Mouse (Mus musculus) splenic B cell, adult 2 months (primary cell): ENCODE results near the gene Rab21.

ENCODE experiments used
- DNase-seq: peaks from one replicate; pipeline ENCODE4 v3.0.0-alpha.2; 2011; ENCODE audit warnings: low read depth, low spot score
- H3K27me3 ChIP-seq: 2 replicates; pipeline ENCODE4 v1.6.1; 2012; ENCODE audit warnings: mild to moderate bottlenecking, low read length, moderate library complexity, mixed read lengths; ENCODE audit not compliant: control insufficient read depth, poor library complexity, insufficient read depth, severe bottlenecking
- H3K36me3 ChIP-seq: 2 replicates; pipeline ENCODE4 v1.6.1; 2012; ENCODE audit warnings: mild to moderate bottlenecking, low read length, moderate library complexity, mixed read lengths; ENCODE audit not compliant: control insufficient read depth, poor library complexity, insufficient read depth, severe bottlenecking

Gene Rab21

DNA sequence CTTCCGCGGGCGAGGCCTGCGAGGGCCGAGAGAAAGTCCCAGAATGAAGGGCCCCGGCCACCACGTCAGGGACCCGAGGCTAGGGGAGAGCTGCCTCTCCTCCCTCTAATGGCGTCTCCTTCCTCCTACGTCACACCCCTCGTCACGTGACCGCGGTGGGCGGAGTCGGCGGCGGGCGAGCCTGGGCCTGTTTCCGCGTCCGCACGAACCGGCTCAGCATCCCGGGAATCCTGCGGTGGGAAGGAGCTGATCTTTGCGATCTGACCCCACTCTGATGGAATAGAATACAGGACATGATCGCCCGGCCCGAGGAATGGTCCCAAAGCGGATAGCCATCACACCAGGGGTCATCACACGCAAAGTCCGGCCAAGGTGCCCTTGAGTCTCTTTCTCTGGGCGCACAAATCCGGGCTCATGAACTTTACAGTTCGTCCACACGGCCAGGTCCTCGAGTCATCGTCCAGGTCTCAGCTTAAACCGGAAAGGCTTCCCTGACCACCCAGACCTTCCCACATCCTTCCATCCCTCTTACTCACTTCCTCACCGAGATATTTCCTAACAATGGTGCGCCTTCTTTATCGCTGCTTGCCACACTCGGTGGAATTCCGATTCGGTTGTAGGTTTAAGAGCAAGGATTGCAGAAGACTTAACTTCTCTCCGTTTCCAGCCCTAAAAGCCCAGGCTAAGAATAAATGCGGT, at the start of gene Rab21:
TSS of gene Rab21 (minus strand) at position 122 of the 699 bp plus-strand sequence.
- Histone ChIP-seq H3K27me3 (no peaks in the 10 kb centered on the region), H3K36me3 (no peaks in the 10 kb centered on the region; the same call in 1 of the 2 replicates)
- DNase-seq = peak; percentile 94

DNA sequence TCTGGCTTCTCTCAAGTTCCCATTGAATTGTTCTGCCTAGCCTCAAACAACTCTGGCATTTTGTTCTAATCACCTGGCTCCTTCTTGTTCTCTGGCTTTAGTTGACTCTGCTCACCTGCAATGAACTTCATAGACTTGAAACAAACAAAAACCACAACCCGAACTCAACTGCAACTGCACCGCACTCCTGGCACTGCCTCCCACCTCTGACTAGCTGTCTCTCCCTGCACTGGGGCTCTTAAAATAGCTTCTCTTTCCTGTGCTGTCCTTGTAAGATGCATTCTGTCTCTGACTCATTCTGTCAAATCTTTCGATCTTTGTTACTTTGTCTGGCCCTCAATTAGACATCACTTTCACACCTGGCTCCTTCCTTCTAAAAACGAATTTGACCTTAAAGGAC, 47.8 kb upstream of the Rab21 start:
- H3K27me3 ChIP-seq = no peaks in the 10 kb centered on the region
- DNase-seq = peak; percentile 11

DNA sequence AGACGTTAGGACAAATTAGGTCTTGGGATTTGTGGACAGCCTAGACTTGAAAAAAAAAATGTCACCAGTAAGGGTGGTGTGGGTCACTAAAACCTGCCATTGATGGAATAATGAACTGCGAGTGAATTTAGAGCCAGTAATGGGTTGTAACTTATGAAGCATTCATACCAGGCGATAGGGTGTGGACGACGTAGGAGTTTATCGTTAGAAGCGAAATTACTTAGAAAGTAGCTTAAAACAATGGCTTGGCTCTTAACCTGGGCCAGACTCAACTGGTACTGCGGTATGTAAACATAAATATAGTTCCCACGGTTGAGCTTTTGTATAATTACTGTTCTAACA, 47.2 kb upstream of the Rab21 start:
- DNase-seq = no peak

More for the DNA sequence above, 47.8 kb upstream of the Rab21 start:
- H3K36me3 ChIP-seq = no peaks in the 10 kb centered on the region

DNA sequence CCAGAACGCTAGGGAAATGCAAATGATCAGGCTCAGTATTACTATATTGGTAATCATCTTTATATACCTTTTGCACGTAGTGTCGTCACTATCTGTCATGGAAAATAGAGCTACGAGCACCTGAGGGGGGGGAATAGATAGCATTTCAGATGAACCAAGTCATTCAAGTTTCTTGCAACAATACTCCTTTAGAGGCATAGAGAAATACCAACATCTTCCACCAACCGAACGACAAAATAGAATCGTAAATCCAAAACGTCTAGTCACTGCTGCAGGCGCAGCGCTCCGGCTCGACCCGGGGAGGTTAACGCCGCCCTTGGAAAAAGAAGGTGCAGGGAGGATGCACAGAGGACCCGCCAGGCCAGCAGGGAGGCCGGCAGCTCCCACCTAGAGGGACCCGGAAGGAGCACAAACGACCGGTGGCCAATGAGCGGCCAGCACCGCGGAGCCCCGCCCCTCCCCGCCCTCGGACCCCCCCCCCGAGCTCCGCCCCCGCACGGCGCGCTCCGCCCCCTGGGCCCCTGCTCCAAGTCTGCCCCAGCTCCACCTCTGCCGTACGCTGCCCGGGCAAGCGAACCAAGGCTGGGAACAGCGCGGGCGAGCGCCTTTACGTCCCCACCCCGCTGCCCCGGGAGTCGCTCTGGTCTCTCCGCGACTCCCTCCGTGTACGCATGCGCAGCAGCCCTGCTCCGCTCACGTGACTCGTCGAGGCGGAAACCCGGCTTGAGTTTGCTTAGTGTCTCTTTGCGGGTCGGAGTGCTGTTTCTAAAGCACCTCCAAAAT, 46.6 kb upstream of the Rab21 start, which contains the start of gene Tmem19:
TSS of gene Tmem19 (minus strand) at position 662 of the 783 bp plus-strand sequence.
- Histone ChIP-seq H3K27me3 (no peaks in the 10 kb centered on the region), H3K36me3 (no peaks in the 10 kb centered on the region)
- DNase-seq = peak; percentile 98

More for the DNA sequence above, 47.2 kb upstream of the Rab21 start:
- Histone ChIP-seq H3K36me3 (no peaks in the 10 kb centered on the region), H3K27me3 (no peaks in the 10 kb centered on the region)

DNA sequence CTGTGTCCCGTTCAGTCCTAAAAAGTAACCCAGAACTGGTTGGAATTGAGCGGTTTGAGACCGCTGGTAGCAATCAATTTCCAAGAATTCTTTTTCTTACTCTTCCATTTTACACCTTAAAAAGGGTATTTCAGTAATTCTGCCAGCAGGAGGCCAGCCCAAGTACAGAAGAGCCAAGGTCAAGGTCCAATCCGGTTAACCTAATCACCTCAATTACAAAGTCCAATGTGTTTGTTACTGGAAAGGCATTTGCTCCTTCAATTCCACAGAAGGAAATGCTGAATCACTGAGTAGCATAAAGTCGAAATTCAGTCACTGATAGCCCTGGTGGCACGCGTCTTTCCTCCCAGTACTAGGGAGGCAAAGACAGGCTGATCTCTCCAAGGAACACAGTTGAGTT, 43.7 kb upstream of the Rab21 start:
- Histone ChIP-seq H3K27me3 (no peaks in the 10 kb centered on the region), H3K36me3 (peaks cover 7% of the 10 kb centered on the region; the same call in 1 of the 2 replicates)
- no peak for DNase-seq

DNA sequence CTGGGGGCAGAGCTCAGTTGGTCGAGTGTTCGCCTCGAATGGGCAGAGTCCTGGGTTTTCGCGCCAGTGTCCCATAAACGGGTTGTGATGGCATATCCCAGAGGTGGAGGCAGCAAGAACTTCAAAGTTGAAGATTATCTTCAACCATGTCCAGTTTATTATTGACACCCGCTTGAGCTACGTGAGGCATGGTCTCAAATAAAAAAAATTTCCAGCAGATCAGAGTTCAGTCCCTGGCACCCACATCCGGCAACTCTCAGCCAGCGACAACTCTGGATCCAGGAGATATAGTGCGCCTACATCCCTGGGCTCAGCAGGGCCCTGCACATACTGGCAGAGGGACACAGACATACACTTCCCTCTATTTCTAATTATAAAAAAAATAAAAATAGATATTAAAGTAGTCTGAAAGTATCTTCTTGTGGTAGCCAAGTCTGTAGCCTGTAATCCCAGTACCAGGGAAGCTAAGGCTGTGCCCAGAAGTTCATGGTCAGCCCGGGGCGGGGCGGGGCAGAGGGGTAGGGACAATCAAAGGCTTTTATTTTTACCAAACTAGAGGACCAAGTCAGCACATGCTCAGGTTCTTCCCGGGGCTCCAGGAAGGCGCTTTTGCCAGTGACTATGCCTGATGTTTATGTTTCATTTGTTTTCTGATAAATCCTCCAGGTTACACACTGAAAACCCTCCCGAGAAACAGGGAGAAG, 43.0 kb upstream of the Rab21 start:
- DNase-seq = no peak
- no peaks in the 10 kb centered on the region for H3K27me3 ChIP-seq

DNA sequence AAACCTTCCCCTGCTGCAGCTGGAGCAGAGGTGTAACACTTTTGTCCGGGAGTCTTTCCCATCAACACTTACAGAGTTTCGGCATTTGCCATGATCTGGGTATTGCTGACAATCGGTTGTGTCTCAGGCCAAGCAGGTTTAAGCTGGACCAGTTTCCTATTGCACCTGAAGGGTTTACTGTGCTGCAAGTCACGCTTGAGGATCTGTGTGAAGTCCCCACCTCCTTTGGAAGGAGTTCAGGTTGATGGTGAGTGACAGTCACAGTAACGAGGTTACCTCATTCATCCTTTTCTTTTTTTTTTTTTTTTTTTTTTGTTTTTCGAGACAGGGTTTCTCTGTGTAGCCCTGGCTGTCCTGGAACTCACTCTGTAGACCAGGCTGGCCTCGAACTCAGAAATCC, 40.7 kb upstream of the Rab21 start:
- Histone ChIP-seq H3K27me3 (no peaks in the 10 kb centered on the region), H3K36me3 (peaks cover 7% of the 10 kb centered on the region; the same call in 1 of the 2 replicates)
- no peak for DNase-seq

More for the DNA sequence above, 43.0 kb upstream of the Rab21 start:
- H3K36me3 ChIP-seq = peaks cover 7% of the 10 kb centered on the region; the same call in 1 of the 2 replicates

DNA sequence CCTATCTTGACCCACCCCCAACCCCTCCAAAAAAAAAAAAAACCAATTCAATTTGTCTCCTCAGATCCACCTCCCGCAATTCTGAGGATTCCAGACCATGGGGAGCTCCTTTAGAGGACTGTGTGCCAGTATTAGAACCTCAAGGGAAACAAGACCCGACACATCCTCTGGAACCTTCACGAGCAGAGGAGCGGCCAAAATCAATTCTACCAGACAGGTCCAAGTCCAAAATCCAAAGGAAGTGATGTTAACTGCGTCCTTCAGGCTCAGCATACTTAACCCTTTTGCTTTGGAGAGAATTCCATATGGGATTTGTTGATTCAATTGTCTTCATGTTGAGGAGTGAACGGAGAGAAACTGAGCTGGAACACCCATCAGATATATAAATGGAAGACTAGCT, 39.6 kb upstream of the Rab21 start:
- no peak for DNase-seq
- Histone ChIP-seq H3K36me3 (peaks cover 7% of the 10 kb centered on the region; the same call in 1 of the 2 replicates), H3K27me3 (no peaks in the 10 kb centered on the region)

DNA sequence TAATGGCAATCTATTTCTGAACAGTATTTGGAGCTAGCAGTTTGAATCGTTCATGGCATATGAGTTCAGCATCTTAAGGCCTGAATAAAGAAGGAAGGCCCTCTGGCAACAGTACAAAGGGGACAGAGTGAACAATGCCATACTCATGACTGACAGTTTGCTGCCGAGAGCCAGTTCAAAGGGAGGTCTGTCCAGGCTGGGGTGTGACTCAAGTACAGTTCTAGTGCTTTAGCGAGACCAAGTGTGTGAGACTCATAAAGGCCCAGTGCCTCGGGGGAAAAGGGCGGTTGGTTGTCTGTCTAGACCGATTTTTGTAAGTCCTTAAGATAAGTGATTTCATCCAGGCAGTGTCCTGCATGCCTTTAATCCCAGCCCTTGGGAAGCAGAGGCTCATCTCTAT, 39.2 kb upstream of the Rab21 start:
- H3K27me3 ChIP-seq = no peaks in the 10 kb centered on the region
- peaks cover 7% of the 10 kb centered on the region; the same call in 1 of the 2 replicates for H3K36me3 ChIP-seq
- DNase-seq = no peak

DNA sequence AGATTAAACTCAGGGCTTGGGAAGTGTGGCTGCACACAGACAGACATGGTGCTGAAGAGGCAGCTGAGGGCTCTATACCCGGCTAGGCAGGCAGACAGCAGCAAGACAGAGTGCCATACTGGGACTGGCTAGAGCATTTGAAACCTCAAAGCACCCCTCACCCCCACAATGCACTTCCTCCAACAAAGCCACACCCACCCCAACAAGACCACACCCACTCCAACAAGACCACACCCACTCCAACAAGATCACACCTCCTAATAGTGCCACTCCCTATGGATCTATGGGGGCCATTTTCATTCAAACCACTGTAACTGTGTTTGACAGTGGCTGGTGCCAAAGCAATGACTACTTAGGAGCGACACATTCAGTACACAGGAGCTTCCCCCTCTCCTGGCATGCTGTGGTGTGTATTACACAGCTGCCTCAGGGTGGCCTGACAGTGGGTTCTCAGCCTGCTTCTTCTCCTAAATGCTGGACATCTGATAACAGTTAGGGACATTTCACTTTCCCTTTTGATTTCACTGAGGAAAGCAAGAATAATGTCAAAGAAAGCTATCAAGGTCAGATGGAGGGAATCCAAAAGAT, 35.5 kb upstream of the Rab21 start:
- Histone ChIP-seq H3K36me3 (peaks cover 4% of the 10 kb centered on the region; the same call in 1 of the 2 replicates), H3K27me3 (no peaks in the 10 kb centered on the region)
- DNase-seq = no peak

DNA sequence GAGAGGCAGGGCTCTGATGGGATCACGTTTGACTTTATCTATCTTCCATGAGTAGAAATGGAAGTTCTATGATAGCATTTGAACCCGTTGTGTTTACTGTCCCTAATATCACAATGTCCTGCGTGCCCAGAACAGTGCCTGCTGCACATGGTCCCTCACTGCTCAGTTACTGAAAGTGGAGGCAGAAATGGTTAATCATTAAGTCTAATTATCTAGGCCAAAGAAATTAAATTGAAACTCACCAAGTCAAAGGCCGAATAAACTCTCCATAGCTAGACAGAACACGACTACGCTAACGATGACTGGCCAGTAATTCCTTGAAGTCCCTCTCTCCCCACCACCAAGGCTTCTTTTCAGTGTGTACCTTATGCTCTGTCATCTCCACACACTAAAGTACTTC, 34.1 kb upstream of the Rab21 start:
- no peak for DNase-seq
- no peaks in the 10 kb centered on the region; the same call in 1 of the 2 replicates for H3K36me3 ChIP-seq
- H3K27me3 ChIP-seq = no peaks in the 10 kb centered on the region

DNA sequence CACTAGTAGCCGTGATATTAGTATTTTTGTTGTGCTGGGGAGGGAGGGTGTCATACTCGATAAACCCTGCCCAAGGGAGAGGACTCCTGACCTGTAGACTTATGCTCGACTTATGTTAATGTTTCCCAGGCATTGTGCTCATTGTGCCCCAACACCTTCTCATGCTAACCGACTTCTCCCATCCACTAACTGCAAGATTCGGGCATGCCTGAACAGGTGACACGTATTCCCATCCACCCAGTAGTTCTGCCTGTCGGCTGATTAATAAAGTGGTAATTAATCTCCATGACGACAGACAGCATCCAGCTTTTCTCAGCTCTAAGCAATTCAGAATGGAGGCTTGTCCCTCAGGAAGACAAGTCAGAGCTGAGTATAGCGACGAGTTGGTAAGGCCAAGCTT, 33.6 kb upstream of the Rab21 start:
- no peaks in the 10 kb centered on the region for H3K36me3 ChIP-seq
- no peaks in the 10 kb centered on the region for H3K27me3 ChIP-seq
- no peak for DNase-seq

DNA sequence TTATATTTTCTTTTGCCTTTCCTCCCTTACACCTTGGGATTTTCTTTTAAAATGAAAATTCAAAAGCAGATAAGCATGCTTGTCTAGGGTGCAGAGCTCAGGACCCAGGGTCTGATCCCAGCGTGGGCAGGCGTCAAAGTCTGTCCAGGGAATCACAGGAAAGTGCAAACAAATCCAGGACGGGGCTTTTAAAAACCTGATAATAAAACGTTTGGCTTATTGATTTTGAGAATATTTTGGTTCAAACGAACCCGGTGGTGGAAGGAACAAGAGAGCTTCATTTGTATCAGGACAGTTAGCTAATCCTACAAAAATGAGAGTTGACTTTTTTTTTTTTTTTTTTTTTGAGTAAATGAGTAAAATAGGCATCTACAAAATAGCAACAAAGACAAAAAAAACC, 32.7 kb upstream of the Rab21 start:
- Histone ChIP-seq H3K36me3 (peaks cover 2% of the 10 kb centered on the region), H3K27me3 (no peaks in the 10 kb centered on the region)
- DNase-seq = no peak

DNA sequence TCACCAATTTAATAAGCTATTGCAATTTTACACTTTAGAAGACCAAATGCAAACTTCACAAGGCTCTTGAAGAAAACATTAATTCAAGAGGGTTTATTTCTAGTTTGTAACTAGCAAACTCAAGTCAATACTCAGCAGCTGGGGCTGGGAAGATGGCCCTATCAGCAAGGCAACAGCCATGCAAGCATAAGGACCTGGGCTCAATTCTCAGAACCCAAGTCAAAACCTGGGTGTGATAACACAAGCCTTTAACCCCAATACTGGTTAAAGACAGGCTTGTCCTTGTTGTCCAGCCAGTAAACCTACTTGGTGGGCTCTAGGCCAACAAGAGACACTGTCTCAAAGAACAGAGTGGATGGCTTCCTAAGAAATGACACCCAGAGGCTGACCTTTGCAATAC, 31.1 kb upstream of the Rab21 start:
- H3K36me3 ChIP-seq = peaks cover 4% of the 10 kb centered on the region
- no peaks in the 10 kb centered on the region for H3K27me3 ChIP-seq
- no peak for DNase-seq
